Mouse (Mus musculus) cerebellum, postnatal 25 days (tissue): ENCODE results near the gene Rbms3.

Source experiments
- DNase-seq, 2 experiments: peaks; one replicate each; pipeline ENCODE4 v3.0.0; 2021; ENCODE audit warnings: mixed read lengths in 2 of 2

Rbms3 gene

GRCm38 (mm10) chr9:117031237-117031636 is 598.5 kb downstream of the Rbms3 start:
- DNase-seq = no peak

DNA sequence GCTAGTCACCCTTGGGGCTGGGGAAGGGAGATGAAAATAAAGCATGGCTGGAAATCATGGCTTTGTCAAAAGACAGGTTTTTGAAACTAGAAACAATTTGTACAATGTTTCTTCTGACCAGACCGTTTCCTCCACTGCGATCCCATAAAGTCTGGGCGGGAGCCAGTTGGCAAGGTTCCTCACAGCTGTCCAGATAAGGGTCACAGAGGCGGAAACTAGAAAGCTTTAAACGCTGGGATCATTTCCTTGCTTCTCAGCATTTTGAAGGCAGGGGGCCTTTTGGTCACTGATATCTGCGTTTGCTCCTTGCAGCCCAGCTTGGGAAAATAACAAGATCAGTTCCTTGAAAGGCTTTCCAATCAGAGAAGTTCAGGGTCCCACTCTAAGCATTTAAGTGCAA is 598.9 kb downstream of the Rbms3 start:
- DNase-seq = peak in 1 of 2 experiments; percentile 24

- no peak for DNase-seq
Observed at GRCm38 (mm10) chr9:117029953-117030352, 599.8 kb downstream of the Rbms3 start.

- no peak for DNase-seq
Observed at GRCm38 (mm10) chr9:117028586-117028985, 601.1 kb downstream of the Rbms3 start.

DNA sequence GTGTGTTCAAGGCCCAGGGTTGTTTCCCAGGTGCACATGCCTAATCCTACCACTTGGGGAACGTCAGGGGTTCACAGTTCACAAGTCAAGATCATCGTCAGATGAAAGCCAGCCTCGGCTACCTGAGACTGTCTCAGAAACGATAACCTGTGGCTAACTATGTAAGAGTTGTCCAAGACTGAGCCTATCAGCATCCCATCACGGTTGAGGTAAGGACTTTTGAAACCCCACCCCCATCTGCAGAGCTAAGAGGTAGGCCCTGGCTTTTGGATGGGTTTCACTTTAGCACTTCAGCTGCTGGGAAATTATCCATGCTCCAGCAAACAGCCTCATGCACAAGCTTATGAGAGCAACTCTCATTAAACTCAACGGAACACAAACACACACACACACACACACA is 607.6 kb downstream of the Rbms3 start:
- DNase-seq = no peak

GRCm38 (mm10) chr9:117021506-117021905 is 608.2 kb downstream of the Rbms3 start:
- no peak for DNase-seq

DNA sequence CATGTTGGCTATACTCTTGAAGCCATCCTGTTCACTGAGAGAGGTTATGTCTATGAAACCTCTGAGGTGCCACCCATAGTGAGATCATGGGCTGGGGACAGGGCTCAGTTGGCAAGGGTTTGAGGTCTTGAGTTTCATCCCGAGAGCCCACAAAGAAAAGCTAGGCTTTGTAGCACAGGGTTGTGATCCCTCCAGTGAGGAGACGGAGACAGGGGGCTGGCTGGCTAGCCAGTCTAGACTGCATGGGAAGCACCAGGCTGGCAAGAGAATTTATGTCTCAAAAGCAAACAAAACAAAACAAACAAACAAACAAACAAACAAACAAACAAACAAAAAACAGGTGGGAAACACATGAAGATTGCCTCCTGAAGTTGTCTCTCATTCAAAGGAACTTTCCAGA is 609.5 kb downstream of the Rbms3 start:
- no peak for DNase-seq

DNA sequence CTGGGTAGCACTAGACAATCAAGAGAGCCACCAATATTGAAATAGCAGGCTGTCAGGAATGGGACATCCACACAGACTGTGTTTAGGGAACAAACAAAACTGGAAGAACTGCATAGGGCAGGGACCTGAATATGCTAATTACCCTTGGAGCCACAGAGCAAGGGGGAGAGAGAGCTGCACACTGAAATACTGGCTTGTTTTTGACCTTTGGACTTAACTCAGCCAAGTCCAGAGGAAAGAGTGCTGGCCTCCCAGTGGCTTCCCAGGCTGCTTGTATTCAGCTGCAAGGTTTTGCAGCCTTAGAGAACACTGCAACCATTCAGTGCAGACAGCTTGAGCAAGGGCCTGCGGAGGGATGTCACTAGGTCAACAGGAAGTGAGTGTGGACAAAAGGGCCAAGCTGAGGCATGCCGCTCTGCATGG is 611.0 kb downstream of the Rbms3 start:
- DNase-seq = peak in 1 of 2 experiments; percentile 8

DNA sequence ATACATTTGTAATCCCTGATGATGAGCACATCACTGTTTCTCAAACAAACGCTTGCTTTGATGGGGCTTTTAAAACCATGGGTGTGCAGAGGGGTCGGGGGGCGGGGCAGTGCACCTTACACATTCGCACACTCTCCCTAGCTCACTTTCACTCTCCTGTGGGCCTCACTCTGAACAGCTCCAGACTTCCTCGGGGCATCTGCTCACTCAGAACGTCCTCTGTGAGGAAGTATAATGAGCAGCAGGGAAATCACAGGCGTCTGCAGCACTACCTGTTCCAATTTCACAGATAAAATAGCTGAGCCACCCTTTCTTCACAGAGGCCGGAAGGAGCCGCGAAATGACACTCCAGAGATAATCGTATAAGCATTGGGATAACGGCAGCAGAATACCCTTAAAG is 611.4 kb downstream of the Rbms3 start:
- DNase-seq = no peak

DNA sequence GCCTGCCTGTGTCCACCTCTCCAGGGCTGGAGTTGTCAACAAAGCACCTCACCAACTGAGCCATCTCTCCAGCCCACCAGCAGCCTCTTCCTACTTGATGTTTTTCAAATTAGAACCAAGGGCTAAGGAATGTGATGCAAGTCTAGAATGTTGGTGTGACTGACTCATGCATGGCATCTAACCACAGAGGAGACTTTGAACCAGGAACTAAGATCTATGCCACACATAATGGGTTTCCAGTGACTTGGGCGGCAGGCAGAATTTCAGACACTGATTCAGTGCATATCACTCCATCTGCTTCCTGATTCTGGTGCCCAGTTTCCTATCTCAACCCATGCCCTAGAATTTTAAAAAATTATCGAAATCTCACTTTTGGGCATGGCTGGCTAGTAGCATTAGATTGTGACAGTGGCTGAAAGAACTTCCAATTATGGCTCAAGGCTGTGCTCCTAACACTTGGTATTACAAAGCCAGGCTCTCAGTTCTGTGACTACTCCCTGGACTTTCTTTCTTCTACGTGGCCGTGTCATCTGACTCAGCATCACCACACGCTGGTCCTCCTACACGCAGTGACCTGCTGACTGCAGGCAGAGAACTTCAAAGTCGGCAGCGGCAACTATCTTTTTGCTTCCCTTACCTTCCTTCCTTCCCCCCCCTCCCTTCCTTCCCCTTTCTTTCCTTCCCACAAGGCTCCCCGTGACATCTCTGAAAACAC is 613.0 kb downstream of the Rbms3 start:
- DNase-seq = no peak

DNA sequence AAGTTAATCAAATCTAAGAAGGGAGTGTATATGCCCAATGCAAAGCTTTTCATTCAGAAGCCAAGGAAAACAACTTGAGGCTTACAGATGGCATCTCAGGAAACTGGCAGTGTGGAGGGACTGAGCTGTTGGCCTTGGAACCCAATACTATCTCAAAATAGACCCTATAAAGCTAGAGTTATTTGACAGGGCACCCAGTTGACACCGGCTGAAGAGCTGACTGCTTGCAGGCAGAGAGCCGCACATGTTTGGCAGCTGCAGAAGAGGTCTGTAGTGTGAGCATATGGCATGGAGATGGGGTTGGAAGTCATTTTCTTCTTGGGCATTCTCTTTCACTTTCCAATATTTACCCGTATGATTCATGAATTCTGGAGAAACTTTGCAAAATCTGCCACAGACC is 616.3 kb downstream of the Rbms3 start:
- DNase-seq = peak in 1 of 2 experiments; percentile 14

DNA sequence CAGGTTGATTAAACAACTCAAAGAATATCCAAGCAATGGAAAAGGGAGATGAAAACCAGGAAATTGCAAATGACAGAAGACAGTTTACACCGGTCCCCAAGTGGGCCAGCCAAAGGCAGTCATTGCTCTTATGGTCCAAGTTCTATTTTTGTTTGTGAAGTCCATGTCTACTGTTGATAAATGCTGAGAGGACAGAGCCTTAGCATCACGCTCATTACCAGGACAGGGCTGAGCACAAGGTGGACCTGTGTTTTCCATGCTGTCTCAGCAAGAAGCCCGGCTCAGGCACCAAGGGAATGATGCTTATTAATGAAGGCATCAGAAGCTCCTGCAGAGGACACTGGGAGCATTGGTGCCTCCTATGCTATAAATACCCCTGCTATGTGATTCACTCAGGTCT is 618.9 kb downstream of the Rbms3 start:
- DNase-seq = no peak

- DNase-seq = no peak
Observed at GRCm38 (mm10) chr9:117008194-117008593, 621.5 kb downstream of the Rbms3 start.

GRCm38 (mm10) chr9:117002083-117002482 is 627.6 kb downstream of the Rbms3 start:
- no peak for DNase-seq

DNA sequence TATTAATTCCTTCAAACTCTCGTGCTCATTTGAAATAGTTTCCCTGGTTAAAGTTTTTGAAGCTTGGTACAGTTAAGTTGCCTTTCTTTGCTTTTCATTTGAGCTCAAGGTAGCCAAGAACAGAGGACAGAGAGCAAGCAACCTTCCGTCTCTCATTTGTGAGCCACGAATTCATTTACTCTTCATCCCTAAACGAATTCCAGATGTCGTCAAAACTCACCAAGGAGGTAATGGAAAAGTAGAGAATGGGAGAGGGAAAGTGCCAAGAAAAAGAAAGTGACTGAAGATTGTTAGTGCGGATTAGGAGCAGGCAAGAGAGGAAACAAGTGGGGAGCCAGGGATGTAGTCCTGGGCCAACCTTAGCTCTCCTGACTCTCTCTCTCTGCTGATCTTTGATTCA is 630.5 kb downstream of the Rbms3 start:
- DNase-seq = no peak

DNA sequence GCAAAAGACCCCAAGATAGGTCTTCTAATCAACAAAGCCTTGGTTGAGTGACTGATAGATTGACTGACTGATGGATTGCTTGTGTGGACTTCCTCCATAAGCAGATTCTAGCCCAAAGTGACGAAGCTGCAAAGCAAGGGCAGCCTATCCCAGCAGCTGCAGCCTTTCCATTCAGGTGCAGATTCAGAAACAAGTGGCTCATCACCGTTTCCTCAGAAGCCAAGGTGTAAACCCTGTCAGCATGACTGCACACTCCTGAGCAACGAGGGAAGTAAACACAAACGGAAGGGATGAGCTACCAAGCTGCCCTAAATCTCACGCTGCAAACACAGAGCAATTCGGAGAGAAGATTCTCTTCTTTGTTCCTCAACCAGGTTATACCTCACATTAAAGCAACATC is 639.4 kb downstream of the Rbms3 start:
- DNase-seq = no peak

DNA sequence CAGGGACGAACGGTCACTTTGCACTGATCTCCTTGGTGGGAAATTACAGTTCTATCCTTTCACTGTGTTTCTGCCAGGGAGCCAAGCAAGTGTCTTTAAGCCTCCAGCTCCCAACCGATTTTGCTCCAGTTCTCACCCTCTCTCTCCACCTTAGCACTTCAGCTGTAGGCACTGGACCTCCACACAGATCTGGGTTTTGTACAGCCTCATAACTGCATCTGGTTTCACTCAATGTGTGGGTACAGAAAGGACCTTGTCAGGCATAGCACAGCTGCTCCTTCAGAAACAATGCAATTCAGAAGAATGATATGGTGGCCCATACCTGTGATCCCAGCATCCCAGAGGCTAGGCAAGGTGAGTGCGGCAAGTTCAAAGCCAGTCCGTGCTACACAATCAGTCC is 648.9 kb downstream of the Rbms3 start:
- no peak for DNase-seq

GRCm38 (mm10) chr9:116977428-116977827 is 652.3 kb downstream of the Rbms3 start:
- DNase-seq = no peak

- no peak for DNase-seq
Observed at GRCm38 (mm10) chr9:116976575-116977408, 652.9 kb downstream of the Rbms3 start.

DNA sequence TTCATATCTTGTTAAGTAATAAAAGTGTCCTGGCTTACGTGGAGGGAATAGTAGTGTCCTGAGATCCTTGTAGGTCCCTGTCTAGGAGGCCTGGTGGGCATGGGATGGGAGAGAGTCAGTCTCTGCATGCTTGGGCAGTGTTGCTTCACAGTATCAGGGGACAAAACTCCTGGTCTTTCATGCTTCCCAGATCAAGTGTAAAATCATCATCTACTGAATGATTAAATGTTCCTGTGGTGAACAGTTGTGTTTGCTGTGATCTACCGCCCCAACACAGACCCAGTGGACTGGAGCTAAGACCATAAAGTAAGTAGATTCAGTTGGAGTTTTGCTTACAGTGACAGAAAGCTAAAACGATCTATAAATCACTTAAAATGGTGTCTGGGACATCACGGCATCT is 654.4 kb downstream of the Rbms3 start:
- no peak for DNase-seq

DNA sequence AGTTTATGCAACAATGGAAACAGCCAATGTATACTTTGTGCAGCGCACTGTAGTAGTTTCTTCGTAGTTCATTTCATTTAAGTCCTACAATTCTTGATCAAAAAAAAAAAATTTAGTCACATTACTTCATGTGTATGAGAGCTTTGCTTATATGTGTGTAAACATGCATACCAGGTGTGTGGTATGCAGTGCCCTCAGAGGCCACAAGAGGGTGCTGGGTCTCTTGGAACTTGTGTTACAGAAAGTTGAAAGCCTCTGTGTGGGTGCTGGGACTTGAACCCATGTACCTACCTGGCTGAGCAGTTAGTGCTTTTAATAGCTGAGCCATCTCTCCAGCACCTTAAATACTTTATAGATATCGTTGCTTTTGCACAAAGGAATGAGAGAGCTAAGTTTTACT is 655.6 kb downstream of the Rbms3 start:
- DNase-seq = no peak

DNA sequence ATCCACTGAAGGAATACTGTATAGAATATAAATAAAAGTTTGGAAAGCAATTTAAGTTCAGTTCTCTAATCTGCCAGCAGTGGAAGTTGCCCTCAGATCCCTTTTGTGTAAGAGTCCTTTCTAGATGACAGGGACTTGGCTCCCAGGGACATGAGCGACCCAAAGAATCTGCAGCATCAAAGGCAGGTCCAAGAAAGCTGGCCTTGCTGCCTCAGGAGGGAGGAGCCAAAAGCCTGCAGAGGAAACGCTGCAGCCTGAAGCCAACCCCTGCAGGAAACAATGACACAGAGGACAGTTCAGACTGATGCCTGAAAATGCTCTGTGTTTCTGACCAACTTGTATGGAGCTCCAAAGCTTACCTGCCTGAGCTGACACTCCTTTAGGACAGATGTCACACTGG is 656.1 kb downstream of the Rbms3 start:
- DNase-seq = no peak

GRCm38 (mm10) chr9:116967317-116967716 is 662.4 kb downstream of the Rbms3 start:
- no peak for DNase-seq

DNA sequence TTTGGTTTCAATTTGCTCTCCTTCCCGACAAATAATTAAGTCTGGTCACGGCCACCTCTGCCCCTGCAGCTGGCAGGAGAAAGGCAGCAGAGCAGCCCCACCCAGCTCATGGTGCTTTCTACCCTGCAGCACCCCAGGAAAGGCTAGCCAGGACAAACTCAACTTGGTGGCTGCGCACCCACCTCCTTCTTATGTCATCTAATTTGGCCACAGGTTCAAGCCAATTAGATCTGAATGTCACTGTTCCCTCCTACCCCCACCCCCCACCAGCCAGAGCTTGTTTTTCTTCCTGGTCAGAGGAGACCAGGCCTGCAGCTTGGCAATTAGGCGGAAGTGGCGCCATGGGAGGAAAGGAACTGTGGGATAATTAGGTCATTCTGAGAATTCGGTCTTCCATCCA is 664.0 kb downstream of the Rbms3 start:
- peak in 1 of 2 experiments; percentile 4 for DNase-seq
